Mouse (Mus musculus): Measurements from ENCODE around the gene Birc5.

DNA sequence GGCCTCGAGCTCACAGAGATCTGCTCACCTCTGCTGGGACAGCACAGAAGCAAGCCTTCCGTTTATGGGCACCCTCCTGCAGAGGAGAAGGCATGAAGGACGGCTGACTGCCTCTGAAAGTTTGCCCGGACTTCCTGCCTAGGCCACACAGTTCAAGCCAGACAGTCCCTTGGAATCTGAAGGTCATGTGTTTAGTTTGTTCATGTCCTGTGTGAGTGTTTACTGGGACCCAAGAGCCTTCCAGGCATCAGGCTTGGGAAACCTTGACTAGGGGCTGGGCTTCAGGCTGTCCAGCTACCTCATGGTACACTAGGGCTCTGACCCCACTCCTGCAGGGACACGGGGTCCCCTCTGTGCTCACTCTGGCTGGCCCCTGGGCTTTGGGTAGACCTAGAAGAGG, 36.9 kb downstream of the Birc5 start:
- no peak for TF ChIP-seq CTCF (IDR thresholded peaks at IDR 0.05; ENCODE audit: insufficient read depth, low read length)
- no peak for TF ChIP-seq POLR2A (IDR thresholded peaks at IDR 0.05; ENCODE audit: borderline replicate concordance, extremely low read depth, low read depth, low read length)
